Mouse (Mus musculus) midbrain, embryonic 13.5 days (tissue): ENCODE data around the gene Nsf. TPM values are rescaled to one million over a fixed set of nuclear protein-coding genes. Genes with fewer than 3 reads are reported as not detected.

Experiments used
- ATAC-seq: fragments of 200-750 bp; cut with Nextera tagmentation; 2 replicates; pipeline ENCODE4 v1.8.0; 2017; ENCODE audit warnings: mild to moderate bottlenecking, moderate TSS enrichment, moderate library complexity
- H3K27ac ChIP-seq: fragments of 300-500 bp; sonication (generic); 2 replicates; pipeline ENCODE4 v1.5.1; 2015; ENCODE audit warnings: inconsistent platforms, mild to moderate bottlenecking, moderate library complexity
- H3K27me3 ChIP-seq: fragments of 300-500 bp; sonication (generic); 2 replicates; pipeline ENCODE4 v1.6.1; 2015; ENCODE audit warnings: mild to moderate bottlenecking, inconsistent platforms
- H3K36me3 ChIP-seq: fragments of 300-500 bp; sonication (generic); 2 replicates; pipeline ENCODE4 v1.6.1; 2015; ENCODE audit warnings: mild to moderate bottlenecking, inconsistent platforms
- H3K4me1 ChIP-seq: fragments of 300-500 bp; sonication (generic); replicated peaks from 2 replicates; pipeline ENCODE4 v1.6.1; 2015; ENCODE audit warnings: inconsistent platforms
- H3K4me2 ChIP-seq: fragments of 300-500 bp; sonication (generic); replicated peaks from 2 replicates; pipeline ENCODE4 v1.6.1; 2015; ENCODE audit warnings: moderate library complexity, mild to moderate bottlenecking, inconsistent platforms
- H3K4me3 ChIP-seq: fragments of 300-500 bp; sonication (generic); replicated peaks from 2 replicates; pipeline ENCODE4 v1.5.1; 2015; ENCODE audit warnings: mild to moderate bottlenecking, inconsistent platforms
- H3K9ac ChIP-seq: fragments of 300-500 bp; sonication (generic); replicated peaks from 2 replicates; pipeline ENCODE4 v1.6.1; 2015; ENCODE audit warnings: mild to moderate bottlenecking, inconsistent platforms
- H3K9me3 ChIP-seq: fragments of 300-500 bp; sonication (generic); 2 replicates; pipeline ENCODE4 v1.6.1; 2016; ENCODE audit warnings: mild to moderate bottlenecking, inconsistent platforms
- WGBS: fragments of 180-500 bp; shearing (Covaris S2); methylation state at CpG from one replicate; pipeline ENCODE4 v1.1.7; 2015; 5-methylcytosine and 5-hydroxymethylcytosine counted together
- polyA plus RNA-seq: library from polyadenylated mRNA; unstranded; fragments of >200 nt; fragmentation: Nextera tagmentation; extraction: Ambion mirVana; gene quantifications from 2 replicates; pipeline ENCODE4 v1.2.1, GENCODE M21; 2015

Nsf gene
- polyA plus RNA-seq, 1 experiment from 2014 or later: 113 TPM

DNA sequence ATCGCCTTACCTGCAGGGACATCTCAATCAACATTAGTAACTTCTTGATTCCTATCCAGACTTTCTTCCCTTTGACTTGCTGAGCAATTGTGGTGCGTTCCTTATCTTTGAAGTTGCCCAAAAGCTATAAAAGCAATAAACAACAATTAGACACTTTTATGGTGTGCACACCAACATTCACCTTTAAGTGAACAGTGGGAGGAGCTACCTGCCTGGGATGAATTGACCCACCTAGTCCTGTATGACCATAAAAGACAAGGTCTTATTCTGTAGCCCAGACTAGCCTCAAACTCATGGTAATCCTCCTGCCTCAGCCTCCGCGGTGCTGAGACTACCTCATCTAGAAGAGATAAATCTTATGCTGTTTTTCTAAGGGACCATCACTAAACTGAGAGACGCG lies 126.7 kb downstream of the Nsf start:
- WGBS: 98% methylated on average over 6 of the region's 6 CpGs
- Histone ChIP-seq H3K27me3 (no peaks in the 10 kb centered on the region; the same call in 1 of the 2 replicates), H3K4me3 (no peak overlapping the region), H3K4me2 (no peak overlapping the region), H3K27ac (no peak overlapping the region), H3K9me3 (no peaks in the 10 kb centered on the region), H3K9ac (no peak overlapping the region), H3K36me3 (peaks cover 56% of the 10 kb centered on the region), H3K4me1 (peaks cover 18% of the 10 kb centered on the region)
- no peak for ATAC-seq

DNA sequence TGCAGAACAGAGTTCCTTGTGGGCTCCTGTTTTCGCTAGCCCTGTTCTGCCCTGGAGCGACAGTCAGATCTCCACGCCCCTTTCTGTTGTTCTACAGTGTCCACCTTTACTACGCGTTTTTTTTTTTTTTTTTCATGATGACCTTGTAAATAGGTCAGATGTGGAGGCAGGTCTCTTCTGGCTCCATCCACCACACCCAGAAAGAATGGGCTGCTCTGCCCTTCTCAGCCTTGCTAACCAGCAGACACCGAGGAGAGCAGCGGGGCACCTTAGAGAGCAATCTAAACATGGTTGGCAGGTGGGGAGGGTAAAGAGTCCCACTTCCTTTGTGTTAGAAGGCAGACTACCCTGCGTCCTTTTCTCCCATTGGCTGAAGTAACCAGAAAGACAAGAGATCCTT lies 137.1 kb downstream of the Nsf start:
- H3K9ac ChIP-seq: no peak overlapping the region
- WGBS: 92% methylated on average over 8 of the region's 8 CpGs
- no peak for ATAC-seq
- peaks cover 57% of the 10 kb centered on the region for H3K36me3 ChIP-seq
- no peak overlapping the region for H3K4me3 ChIP-seq
- H3K27me3 ChIP-seq: peaks cover 14% of the 10 kb centered on the region
- no peak overlapping the region for H3K4me2 ChIP-seq
- no peaks in the 10 kb centered on the region for H3K9me3 ChIP-seq
- H3K4me1 ChIP-seq: peaks cover 9% of the 10 kb centered on the region
- no peak overlapping the region for H3K27ac ChIP-seq

DNA sequence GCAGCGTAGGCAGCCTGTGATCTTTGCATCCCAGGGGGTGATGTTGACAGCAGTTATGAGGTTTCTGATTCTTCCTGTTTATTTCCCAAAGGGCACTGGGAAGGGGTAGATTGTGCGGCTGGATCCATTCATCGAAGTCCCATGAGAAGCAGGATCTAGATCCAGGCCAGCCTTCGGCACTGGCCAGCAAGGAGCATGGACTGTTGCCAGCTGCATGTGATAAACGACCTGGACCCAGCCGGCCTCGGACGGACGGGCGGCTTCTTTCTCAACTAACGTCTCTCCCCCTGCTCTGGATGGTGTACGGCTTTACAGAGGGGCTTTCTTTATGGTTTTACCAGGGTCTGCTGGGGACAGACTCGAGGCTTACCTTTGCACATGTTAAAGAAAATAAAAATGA lies 137.9 kb downstream of the Nsf start:
- Histone ChIP-seq H3K4me3 (no peak overlapping the region), H3K27ac (no peak overlapping the region), H3K36me3 (peaks cover 53% of the 10 kb centered on the region), H3K9ac (no peak overlapping the region), H3K4me2 (no peak overlapping the region), H3K4me1 (peaks cover 14% of the 10 kb centered on the region), H3K27me3 (peaks cover 21% of the 10 kb centered on the region), H3K9me3 (no peaks in the 10 kb centered on the region)
- no peak for ATAC-seq
- WGBS: 70% methylated on average over 13 of the region's 13 CpGs

DNA sequence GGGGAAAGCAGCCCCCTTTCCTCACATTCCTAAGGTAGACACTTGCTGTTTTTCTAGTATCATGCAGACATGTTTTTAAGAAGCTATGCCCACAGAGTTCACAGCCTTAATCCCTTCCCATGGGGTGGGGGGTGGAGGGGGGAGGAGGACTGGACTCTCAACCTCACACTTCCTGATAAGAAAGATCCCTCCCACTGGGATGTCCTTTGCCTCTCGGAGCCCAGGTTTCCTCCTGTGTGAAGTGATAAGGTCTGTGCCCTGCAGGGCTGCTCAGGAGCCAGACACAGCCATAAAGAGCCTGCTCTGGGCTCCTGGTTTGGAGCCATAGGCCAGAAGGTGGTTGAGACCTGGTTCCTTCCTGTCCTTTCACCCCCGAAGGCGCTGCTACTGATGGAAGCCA lies 139.0 kb downstream of the Nsf start:
- H3K4me3 ChIP-seq: no peak overlapping the region

DNA sequence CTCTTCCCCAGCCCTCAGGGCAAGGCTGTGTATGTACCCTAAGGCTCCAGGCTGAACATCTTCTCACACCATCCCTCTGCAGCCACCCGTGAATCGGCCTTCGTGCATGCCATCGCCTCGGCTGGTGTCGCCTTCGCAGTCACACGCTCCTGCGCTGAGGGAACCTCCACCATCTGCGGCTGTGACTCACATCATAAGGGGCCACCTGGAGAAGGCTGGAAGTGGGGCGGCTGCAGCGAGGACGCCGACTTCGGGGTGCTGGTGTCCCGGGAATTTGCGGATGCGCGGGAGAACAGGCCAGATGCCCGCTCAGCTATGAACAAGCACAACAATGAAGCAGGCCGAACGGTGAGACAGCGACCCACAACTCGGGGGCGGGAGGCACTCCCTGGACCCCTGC lies 142.6 kb downstream of the Nsf start:
- Histone ChIP-seq H3K9ac (no peak overlapping the region), H3K4me2 (peak overlapping the region; percentile 90), H3K4me3 (no peak overlapping the region), H3K36me3 (peaks cover 28% of the 10 kb centered on the region), H3K27me3 (peaks cover 25% of the 10 kb centered on the region), H3K9me3 (no peaks in the 10 kb centered on the region), H3K27ac (peak overlapping the region; percentile 37; the same call in 1 of the 2 replicates), H3K4me1 (peaks cover 58% of the 10 kb centered on the region)
- no peak for ATAC-seq
- WGBS: 49% methylated on average over 25 of the region's 25 CpGs

More for the DNA sequence above, 139.0 kb downstream of the Nsf start:
- Histone ChIP-seq H3K27me3 (peaks cover 25% of the 10 kb centered on the region), H3K27ac (no peak overlapping the region), H3K4me1 (peaks cover 24% of the 10 kb centered on the region), H3K4me2 (no peak overlapping the region), H3K9me3 (no peaks in the 10 kb centered on the region), H3K36me3 (peaks cover 51% of the 10 kb centered on the region), H3K9ac (no peak overlapping the region)
- WGBS: 54% methylated on average over 3 of the region's 3 CpGs
- ATAC-seq: no peak

DNA sequence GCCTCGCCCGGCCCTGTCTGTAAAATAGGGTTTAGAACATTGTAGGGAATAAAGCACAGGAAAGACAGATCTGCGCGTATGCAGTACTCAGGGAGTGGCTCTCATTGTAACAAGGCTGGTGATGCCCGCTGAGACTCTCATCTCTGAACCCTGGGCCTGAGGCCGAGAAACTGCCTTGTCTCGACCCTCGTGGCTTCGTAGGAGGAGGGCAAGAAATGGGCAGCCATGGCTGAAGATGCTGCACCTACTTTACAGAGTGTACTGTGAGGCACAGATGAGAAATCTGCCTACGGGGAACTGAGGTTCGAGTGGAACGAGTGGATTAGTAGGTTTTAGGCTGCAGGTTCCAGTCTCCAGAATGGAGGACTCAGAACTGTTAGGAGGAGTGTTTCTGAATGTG lies 143.2 kb downstream of the Nsf start:
- Histone ChIP-seq H3K9ac (peak overlapping the region; percentile 79), H3K9me3 (no peaks in the 10 kb centered on the region), H3K4me2 (peak overlapping the region; percentile 90), H3K36me3 (peaks cover 22% of the 10 kb centered on the region), H3K27me3 (peaks cover 25% of the 10 kb centered on the region), H3K4me1 (peaks cover 56% of the 10 kb centered on the region), H3K27ac (peak overlapping the region; percentile 91), H3K4me3 (peak overlapping the region; percentile 53)
- 9% methylated on average over 12 of the region's 12 CpGs for WGBS
- ATAC-seq: no peak

DNA sequence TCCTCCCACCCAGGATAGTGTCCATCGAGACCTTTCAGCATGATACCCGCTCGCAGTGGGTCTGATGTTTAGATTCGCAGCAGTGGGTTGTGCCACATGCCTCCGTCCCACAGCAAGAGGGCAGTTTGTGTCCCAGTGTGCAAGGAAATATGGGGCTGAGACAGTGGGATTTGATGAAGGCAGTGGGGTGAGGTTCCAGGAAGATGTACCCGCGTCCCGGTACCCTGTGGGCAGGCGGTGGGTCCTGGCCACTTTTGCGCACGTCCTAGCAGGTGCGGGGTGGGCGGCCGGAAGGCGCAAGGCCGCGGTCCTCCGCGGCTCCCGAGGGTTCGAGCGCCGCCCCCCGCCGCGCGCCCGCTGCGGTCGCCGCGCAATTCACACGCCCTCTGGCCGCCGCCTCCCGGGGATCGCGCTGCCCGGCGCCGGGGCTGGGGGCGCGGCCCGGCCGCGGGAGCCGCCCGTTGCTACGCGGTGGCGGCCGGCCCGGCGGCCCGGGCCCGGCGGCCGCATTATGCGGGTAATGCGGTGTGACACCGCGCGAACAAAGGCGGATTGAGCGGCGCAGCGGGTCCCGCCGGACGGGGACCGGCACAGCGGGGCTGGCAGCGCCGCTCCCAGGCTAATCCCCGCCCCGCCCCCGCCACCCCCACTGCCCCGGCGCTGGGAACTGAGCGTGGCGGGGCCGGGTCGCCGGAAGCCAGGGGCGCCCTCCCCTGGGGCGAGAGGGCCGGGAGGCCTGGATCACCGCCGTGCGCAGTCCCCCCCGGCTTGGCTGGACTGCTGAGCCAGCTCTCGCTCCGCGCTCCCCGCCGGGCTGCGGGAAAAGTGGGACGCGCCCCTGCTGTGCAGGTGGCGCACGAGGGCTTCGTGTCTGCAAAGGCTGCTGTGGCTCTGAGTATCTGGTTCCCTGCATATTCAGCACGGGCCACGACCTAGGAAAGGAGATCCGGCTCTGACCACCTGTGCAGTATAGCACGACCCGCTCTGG lies 144.0 kb downstream of the Nsf start:
- WGBS: 1% methylated on average over 89 of the region's 107 CpGs
- H3K4me2 ChIP-seq: peak overlapping the region; percentile 90
- no peaks in the 10 kb centered on the region for H3K9me3 ChIP-seq
- H3K27me3 ChIP-seq: peaks cover 25% of the 10 kb centered on the region
- H3K36me3 ChIP-seq: peaks cover 21% of the 10 kb centered on the region
- peak overlapping the region; percentile 79 for H3K9ac ChIP-seq
- H3K4me1 ChIP-seq: peaks cover 53% of the 10 kb centered on the region
- peak overlapping the region; percentile 91 for H3K27ac ChIP-seq
- ATAC-seq: peak; percentile 74
- peak overlapping the region; percentile 53 for H3K4me3 ChIP-seq

DNA sequence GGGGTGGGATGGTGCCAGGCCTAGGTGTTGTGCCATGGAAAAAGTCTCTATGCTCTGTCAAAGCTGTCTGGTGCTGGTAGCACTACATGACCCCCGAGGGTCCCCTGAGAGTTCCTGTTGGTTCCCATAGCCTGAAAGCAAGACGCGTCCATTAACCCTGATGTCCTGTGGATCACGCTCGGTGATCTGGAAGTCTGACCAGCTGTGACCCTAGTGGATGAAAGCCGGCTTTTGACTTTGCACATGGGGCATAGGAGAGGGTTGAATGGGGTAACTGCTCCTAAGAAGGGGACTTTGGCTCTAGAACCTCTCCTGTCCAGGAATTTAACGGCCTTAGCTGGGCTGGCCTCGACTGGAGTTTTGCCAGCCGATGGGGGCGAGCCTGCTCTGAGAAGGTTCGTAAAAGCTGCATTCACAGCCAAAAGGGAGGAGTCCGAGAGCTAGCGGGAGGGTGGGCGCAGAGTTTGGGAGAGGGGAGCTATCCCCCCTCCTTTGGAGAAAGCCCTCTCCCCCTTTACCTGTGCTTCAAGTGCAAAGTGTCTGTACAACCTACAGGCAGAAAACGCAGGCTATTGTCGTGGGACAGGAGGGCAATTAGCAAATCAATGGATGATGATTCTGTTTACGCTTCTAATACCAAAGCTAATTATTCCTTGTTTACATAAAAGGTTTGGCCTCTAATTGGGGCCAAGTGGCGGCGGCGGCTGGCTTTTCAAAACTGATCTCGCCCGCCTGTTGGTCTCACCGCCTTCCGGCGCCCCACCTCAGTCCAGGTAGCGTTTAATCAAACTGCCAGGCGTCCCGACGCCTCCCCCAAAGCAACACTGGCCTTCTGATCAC lies 144.9 kb downstream of the Nsf start:
- Histone ChIP-seq H3K4me1 (peaks cover 50% of the 10 kb centered on the region), H3K27me3 (peaks cover 25% of the 10 kb centered on the region), H3K4me2 (peak overlapping the region; percentile 90), H3K27ac (peak overlapping the region; percentile 91), H3K9ac (peak overlapping the region; percentile 79), H3K9me3 (no peaks in the 10 kb centered on the region), H3K4me3 (peak overlapping the region; percentile 53), H3K36me3 (peaks cover 15% of the 10 kb centered on the region)
- WGBS: 4% methylated on average over 29 of the region's 29 CpGs
- no peak; the same call in 1 of the 2 replicates for ATAC-seq

DNA sequence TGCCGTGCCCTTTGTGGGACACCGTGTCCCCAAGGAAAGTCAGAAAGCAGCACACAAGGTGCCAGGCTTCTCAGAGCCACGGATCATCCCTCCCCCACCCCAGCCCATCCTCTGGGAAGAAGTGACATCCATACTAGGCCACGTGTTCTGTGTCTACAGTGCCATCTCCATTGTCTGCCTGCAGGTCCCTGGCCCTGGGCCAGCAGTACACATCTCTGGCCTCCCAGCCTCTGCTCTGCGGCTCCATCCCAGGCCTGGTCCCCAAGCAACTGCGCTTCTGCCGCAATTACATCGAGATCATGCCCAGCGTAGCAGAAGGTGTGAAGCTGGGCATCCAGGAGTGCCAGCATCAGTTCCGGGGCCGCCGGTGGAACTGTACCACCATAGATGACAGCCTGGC lies 145.9 kb downstream of the Nsf start:
- peak overlapping the region; percentile 79 for H3K9ac ChIP-seq
- peaks cover 24% of the 10 kb centered on the region for H3K27me3 ChIP-seq
- WGBS: 44% methylated on average over 12 of the region's 12 CpGs
- H3K4me3 ChIP-seq: peak overlapping the region; percentile 53
- H3K4me1 ChIP-seq: peaks cover 50% of the 10 kb centered on the region
- no peaks in the 10 kb centered on the region for H3K9me3 ChIP-seq
- H3K4me2 ChIP-seq: peak overlapping the region; percentile 90
- H3K36me3 ChIP-seq: peaks cover 14% of the 10 kb centered on the region
- H3K27ac ChIP-seq: peak overlapping the region; percentile 91
- peak; percentile 57 for ATAC-seq

DNA sequence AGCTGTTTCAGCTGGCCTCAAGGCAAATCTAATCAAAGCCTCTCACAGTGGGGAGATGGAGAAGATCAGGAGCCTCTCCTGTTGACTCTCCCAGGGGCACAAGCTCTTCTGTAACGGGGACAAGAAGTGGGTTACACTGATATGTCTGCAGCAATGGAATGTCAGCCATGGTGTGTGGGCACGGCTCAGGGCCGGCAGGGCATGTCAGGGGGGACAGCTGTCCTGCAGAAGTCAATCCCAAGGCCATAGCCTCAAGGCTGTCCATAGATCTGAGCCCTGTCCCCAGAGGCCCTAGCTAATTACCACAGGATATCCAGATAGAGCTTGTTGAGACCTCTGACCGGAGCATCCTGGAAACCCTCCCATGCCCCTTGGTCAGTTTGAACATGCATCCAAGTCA lies 149.1 kb downstream of the Nsf start:
- H3K36me3 ChIP-seq: no peaks in the 10 kb centered on the region

DNA sequence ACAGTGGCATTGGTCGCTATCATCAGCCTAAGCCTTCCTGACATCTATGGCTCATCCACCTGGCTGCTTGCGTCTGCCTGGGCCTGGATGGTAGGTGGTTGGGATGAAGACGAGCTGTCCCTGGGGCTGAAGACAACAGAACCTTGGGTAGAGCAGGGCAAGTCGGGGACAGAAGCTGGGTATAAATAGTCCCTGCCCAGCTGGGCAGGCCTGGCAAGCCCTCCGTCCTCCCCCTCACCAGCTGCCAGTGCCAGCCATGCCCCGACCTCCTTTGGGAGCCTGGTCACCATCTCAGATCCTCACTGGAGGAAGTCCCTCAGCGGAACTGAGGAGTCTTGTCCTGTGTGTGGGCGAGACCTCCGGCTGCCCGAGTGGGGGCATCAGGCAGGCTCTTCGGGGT lies 149.7 kb downstream of the Nsf start:
- Histone ChIP-seq H3K4me2 (no peak overlapping the region), H3K9ac (no peak overlapping the region), H3K4me1 (peaks cover 27% of the 10 kb centered on the region), H3K36me3 (no peaks in the 10 kb centered on the region), H3K27me3 (no peaks in the 10 kb centered on the region), H3K9me3 (no peaks in the 10 kb centered on the region), H3K4me3 (no peak overlapping the region), H3K27ac (no peak overlapping the region)
- no peak for ATAC-seq
- WGBS: 92% methylated on average over 11 of the region's 11 CpGs

More for the DNA sequence above, 149.1 kb downstream of the Nsf start:
- ATAC-seq: no peak
- no peaks in the 10 kb centered on the region for H3K27me3 ChIP-seq
- H3K4me1 ChIP-seq: peaks cover 34% of the 10 kb centered on the region
- 79% methylated on average over 4 of the region's 4 CpGs for WGBS
- no peak overlapping the region for H3K4me2 ChIP-seq
- H3K27ac ChIP-seq: no peak overlapping the region
- no peaks in the 10 kb centered on the region for H3K9me3 ChIP-seq
- H3K9ac ChIP-seq: no peak overlapping the region
- H3K4me3 ChIP-seq: no peak overlapping the region

DNA sequence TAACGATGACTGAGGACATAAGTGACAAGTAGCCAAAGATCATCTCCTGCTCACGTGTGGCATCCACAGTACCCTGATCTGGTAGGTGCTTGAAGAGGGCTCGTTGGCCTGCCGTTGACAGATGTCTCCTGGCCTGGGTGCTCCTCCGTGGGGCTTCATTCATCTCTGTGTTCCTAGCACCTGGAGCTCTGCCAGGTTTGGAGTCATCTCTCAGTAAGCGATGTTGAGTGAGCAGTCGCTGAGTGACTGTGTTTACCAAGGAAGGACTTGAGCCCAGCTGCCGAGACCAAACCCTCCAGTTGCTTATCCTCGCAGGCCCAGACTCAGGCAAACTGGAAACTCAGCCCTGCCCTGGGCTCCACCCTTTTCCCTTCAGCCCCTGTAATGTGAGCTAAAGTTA lies 152.7 kb downstream of the Nsf start:
- no peaks in the 10 kb centered on the region for H3K36me3 ChIP-seq
- no peaks in the 10 kb centered on the region for H3K4me1 ChIP-seq
- no peaks in the 10 kb centered on the region for H3K9me3 ChIP-seq
- H3K9ac ChIP-seq: no peak overlapping the region
- H3K27me3 ChIP-seq: peaks cover 4% of the 10 kb centered on the region
- H3K4me3 ChIP-seq: no peak overlapping the region
- no peak for ATAC-seq
- WGBS: 88% methylated on average over 9 of the region's 9 CpGs
- no peak overlapping the region for H3K4me2 ChIP-seq
- H3K27ac ChIP-seq: no peak overlapping the region
